Mouse (Mus musculus) heart, postnatal 0 days (tissue): ENCODE data around the gene Anks1b. TPM values are rescaled to one million over a fixed set of nuclear protein-coding genes. Genes with fewer than 3 reads are reported as not detected.

Experiments used
- ATAC-seq: fragments of 200-750 bp; cut with Nextera tagmentation; 2 replicates; pipeline ENCODE4 v1.8.0; 2017; ENCODE audit warnings: low read depth, moderate number of reproducible peaks, moderate library complexity; ENCODE audit not compliant: insufficient read depth
- DNase-seq: peaks from one replicate; pipeline ENCODE4 v3.0.0-alpha.2; 2016; ENCODE audit warnings: low spot score
- H3K27ac ChIP-seq: fragments of 300-500 bp; sonication (generic); 2 replicates; pipeline ENCODE4 v1.5.1; 2014; ENCODE audit warnings: low read depth, mild to moderate bottlenecking
- H3K27me3 ChIP-seq: fragments of 300-500 bp; sonication (generic); 2 replicates; pipeline ENCODE4 v1.6.1; 2014; ENCODE audit warnings: low read length, mixed read lengths; ENCODE audit not compliant: control insufficient read depth, insufficient read depth
- H3K36me3 ChIP-seq: fragments of 300-500 bp; sonication (generic); replicated peaks from 2 replicates; pipeline ENCODE4 v1.6.1; 2014; ENCODE audit warnings: low read length, mixed read lengths; ENCODE audit not compliant: control insufficient read depth, insufficient read depth
- H3K4me1 ChIP-seq: fragments of 300-500 bp; sonication (generic); 2 replicates; pipeline ENCODE4 v1.6.1; 2014; ENCODE audit warnings: antibody characterized with exemption; ENCODE audit not compliant: control insufficient read depth, insufficient read depth
- H3K4me2 ChIP-seq: fragments of 300-500 bp; sonication (generic); 2 replicates; pipeline ENCODE4 v1.6.1; 2014; ENCODE audit warnings: low read depth, mild to moderate bottlenecking, low read length, moderate library complexity
- H3K4me3 ChIP-seq: fragments of 300-500 bp; sonication (generic); 2 replicates; pipeline ENCODE4 v1.5.1; 2014; ENCODE audit warnings: low read depth, low read length
- H3K9ac ChIP-seq: fragments of 300-500 bp; sonication (generic); replicated peaks from 2 replicates; pipeline ENCODE4 v1.6.1; 2014; ENCODE audit warnings: low read depth, low read length, mixed read lengths
- H3K9me3 ChIP-seq: fragments of 300-500 bp; sonication (generic); replicated peaks from 2 replicates; pipeline ENCODE4 v1.6.1; 2016; ENCODE audit warnings: low read length; ENCODE audit not compliant: control insufficient read depth
- CTCF ChIP-seq: IDR thresholded peaks from 2 replicates; pipeline ENCODE4 v1.5.1; 2016; ENCODE audit warnings: antibody characterized with exemption, control low read depth, low read depth
- EP300 ChIP-seq: IDR thresholded peaks from 2 replicates; pipeline ENCODE4 v1.6.1; 2016; ENCODE audit warnings: antibody characterized with exemption, low read depth
- WGBS: fragments of 180-500 bp; shearing (Covaris S2); extraction: QIAGEN DNeasy Blood & Tissue Kit; methylation state at CpG from one replicate; pipeline ENCODE4 v1.1.7; 2014; 5-methylcytosine and 5-hydroxymethylcytosine counted together
- polyA plus RNA-seq: library from polyadenylated mRNA; unstranded; fragments of >200 nt; fragmentation: Nextera tagmentation; extraction: Ambion mirVana; gene quantifications from 2 replicates; pipeline ENCODE4 v1.2.1, GENCODE M21; 2015
- total RNA-seq: library from RNA; depleted of rRNA; stranded (reverse); fragments of >200 nt; gene quantifications from 2 replicates; pipeline ENCODE4 v1.2.3, GENCODE M21; 2014; ENCODE audit warnings: low replicate concordance

Anks1b gene
- total and polyA plus RNA-seq, 2 experiments from 2014 or later, result 0.26 TPM; not detected in 1

GRCm38 (mm10) chr10:90137538-90137937 lies 264.2 kb downstream of the Anks1b start:
- Histone ChIP-seq H3K9me3 (0 out of 2 replicates have a peak, but pooled peaks cover 6% of the 10 kb centered on the region), H3K27ac (no peak overlapping the region), H3K27me3 (no peaks in the 10 kb centered on the region), H3K4me1 (no peaks in the 10 kb centered on the region), H3K9ac (no peak overlapping the region), H3K36me3 (no peaks in the 10 kb centered on the region), H3K4me3 (no peak overlapping the region), H3K4me2 (no peak overlapping the region)
- DNase-seq (no peak), ATAC-seq (no peak)
- TF ChIP-seq EP300, result no peak
- TF ChIP-seq CTCF, result no peak

GRCm38 (mm10) chr10:90140947-90141346 lies 267.6 kb downstream of the Anks1b start:
- no peak overlapping the region for H3K27ac ChIP-seq
- DNase-seq (no peak), ATAC-seq (no peak)
- H3K4me2 ChIP-seq, result no peak overlapping the region
- H3K36me3 ChIP-seq, result no peaks in the 10 kb centered on the region
- no peak overlapping the region for H3K4me3 ChIP-seq
- H3K27me3 ChIP-seq, result no peaks in the 10 kb centered on the region
- TF ChIP-seq CTCF (no peak), EP300 (no peak)
- no peaks in the 10 kb centered on the region for H3K9me3 ChIP-seq
- H3K9ac ChIP-seq, result no peak overlapping the region
- no peaks in the 10 kb centered on the region for H3K4me1 ChIP-seq

- WGBS, result 70% methylated on average over 1 of the region's 1 CpGs
- Histone ChIP-seq H3K9ac (no peak overlapping the region), H3K4me1 (no peaks in the 10 kb centered on the region), H3K36me3 (no peaks in the 10 kb centered on the region), H3K27me3 (no peaks in the 10 kb centered on the region), H3K9me3 (no peaks in the 10 kb centered on the region; the same call in 1 of the 2 replicates), H3K4me2 (no peak overlapping the region), H3K27ac (no peak overlapping the region), H3K4me3 (no peak overlapping the region)
- TF ChIP-seq CTCF, result no peak
- TF ChIP-seq EP300, result no peak
- DNase-seq (no peak), ATAC-seq (no peak)
Measured at GRCm38 (mm10) chr10:90144444-90144843, 271.1 kb downstream of the Anks1b start.

GRCm38 (mm10) chr10:90151510-90151909 lies 278.2 kb downstream of the Anks1b start:
- Histone ChIP-seq H3K4me1 (no peaks in the 10 kb centered on the region), H3K4me2 (no peak overlapping the region), H3K9me3 (no peaks in the 10 kb centered on the region; the same call in 1 of the 2 replicates), H3K27ac (no peak overlapping the region), H3K9ac (no peak overlapping the region), H3K27me3 (no peaks in the 10 kb centered on the region), H3K36me3 (no peaks in the 10 kb centered on the region), H3K4me3 (no peak overlapping the region)
- DNase-seq (no peak), ATAC-seq (no peak)
- no peak for TF ChIP-seq EP300
- TF ChIP-seq CTCF, result no peak

- ATAC-seq (no peak), DNase-seq (no peak)
- WGBS, result 39% methylated on average over 6 of the region's 6 CpGs
- Histone ChIP-seq H3K4me3 (no peak overlapping the region), H3K36me3 (no peaks in the 10 kb centered on the region), H3K4me2 (no peak overlapping the region), H3K27me3 (no peaks in the 10 kb centered on the region), H3K27ac (no peak overlapping the region), H3K9me3 (no peaks in the 10 kb centered on the region), H3K9ac (no peak overlapping the region), H3K4me1 (no peaks in the 10 kb centered on the region)
- no peak for TF ChIP-seq EP300
- no peak for TF ChIP-seq CTCF
Measured at GRCm38 (mm10) chr10:90169941-90170580, 296.8 kb downstream of the Anks1b start.

- no peaks in the 10 kb centered on the region for H3K27me3 ChIP-seq
- H3K4me3 ChIP-seq, result no peak overlapping the region
- 55% methylated on average over 5 of the region's 5 CpGs for WGBS
- no peak overlapping the region for H3K9ac ChIP-seq
- no peak overlapping the region for H3K27ac ChIP-seq
- no peaks in the 10 kb centered on the region for H3K9me3 ChIP-seq
- DNase-seq (no peak), ATAC-seq (no peak)
- H3K4me2 ChIP-seq, result no peak overlapping the region
- H3K36me3 ChIP-seq, result no peaks in the 10 kb centered on the region
- TF ChIP-seq CTCF, result no peak
- no peak for TF ChIP-seq EP300
- H3K4me1 ChIP-seq, result no peaks in the 10 kb centered on the region
Measured at GRCm38 (mm10) chr10:90190366-90190765, 317.1 kb downstream of the Anks1b start.
